Mouse (Mus musculus) urinary bladder, postnatal 14 days (tissue): ENCODE measurements around the gene Rnf121.

Experiments
- DNase-seq: peaks from one replicate; pipeline ENCODE4 v3.0.0; 2021; ENCODE audit warnings: low spot score

Gene Rnf121

DNA sequence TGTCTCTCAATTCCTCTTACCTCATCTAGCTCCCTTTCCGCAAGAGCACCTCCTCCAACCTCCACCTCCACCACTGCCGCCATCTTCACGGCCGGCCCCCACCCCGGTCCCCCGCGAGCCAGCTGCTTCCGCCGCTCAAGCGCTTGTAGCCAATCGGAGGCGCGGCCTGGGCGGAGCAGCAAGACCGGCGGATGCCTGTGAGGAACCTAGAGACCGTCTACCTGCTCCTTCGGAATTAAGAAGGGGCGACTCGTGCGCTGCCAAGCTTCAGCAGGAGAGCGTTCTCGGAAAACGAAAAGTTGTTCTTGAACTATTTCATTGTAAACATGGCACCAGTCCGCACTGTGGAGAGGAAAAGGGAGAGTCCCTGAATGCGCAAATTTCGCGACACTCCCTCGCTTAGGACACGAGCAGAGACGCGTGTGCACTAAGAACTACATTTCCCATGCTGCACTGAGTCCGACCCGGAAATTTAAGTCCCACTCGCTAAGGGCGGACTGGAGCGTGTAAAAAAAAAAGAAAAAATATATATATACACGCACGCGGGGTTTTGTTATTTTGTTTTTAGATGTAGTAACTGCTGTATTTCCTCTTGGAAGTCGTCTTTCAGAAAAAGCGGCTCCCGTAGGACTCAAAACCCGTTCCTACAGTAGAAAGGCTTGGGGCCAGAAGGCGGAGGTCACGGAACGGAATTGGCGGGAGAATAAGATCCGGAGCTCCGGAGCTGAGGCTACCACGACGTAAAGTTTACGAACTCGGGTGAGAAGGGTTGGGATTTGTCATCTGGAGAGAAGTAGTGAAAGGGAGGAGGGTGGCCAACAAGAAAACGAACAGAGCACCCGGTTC lies at the start of gene Rnf121, which contains the start of the genes Xndc1 and Xntrpc:
Gene Rnf121, minus strand, starts transcription at position 424 of the 846 bp plus-strand sequence.
Gene Xndc1, plus strand, starts transcription at position 466 of the 846 bp plus-strand sequence.
Gene Xntrpc, plus strand, starts transcription at position 668 of the 846 bp plus-strand sequence.
- peak; percentile 93 for DNase-seq

DNA sequence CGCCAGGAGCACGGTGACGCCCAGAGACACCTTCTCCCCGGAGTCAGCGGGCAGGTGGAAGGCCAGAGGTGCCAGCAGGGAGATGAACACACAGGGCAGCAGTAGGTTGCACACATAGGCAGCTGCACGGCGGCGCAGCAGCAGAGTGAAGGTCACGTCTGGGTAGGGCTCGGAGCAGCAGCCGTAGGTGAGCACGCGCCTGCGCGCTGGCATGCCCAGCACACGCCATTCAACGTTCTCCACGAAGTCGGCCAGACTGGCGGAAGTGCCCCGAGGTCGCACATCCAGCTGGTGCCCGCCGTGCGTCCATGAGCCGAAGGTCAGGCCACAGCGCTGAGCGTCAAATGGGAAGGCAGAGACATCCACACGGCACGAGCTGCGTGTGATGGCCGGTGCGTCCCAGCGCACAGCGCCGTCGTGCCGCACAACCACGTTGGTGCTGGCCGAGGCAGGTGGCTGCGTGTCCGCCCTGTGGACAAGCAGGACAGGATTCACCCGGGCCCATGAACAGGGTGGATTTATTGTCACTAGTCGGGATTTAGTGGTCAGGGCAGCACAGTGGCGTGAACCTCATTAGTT lies 48.0 kb upstream of the Rnf121 start:
- DNase-seq = no peak

DNA sequence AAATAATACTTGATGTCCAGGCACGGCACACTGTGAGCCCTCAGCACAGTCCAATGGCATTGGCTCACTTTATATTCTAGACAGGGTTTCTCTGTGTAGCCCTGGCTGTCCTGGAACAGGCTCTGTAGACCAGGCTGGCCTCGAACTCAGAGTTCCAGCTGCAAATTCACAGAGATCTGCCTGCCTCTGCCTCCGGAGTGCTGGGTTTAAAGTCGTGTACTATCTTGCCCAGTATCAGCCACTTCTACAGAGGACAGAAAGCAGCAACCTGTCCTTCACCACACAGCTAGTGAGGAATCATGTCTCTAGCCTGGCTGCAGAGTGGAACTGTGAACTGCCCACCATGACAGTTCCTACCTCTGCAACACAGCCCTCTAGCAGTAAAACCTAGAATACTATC lies 44.5 kb upstream of the Rnf121 start:
- no peak for DNase-seq

DNA sequence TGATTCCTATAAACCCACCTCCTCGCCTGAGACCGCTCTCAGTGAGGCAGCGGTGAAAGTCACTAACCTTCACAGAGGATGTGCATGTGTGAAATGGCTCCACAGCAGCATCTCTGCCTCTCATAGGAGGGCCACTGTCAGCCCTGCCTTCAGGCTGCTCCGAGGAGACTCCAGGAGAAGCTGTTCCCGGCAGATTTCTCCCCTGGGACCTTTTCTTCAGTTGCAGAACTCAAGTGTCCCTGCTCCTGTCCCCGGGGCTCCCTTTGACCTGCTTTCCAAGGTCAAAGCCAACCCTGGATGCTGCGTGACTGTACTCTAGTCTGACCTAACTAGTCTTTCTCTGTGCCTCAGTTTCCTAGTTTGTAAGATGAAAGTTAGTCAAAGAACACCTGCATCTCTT lies 43.9 kb upstream of the Rnf121 start, which contains the start of gene Art5:
Gene Art5, minus strand, starts transcription at position 319 of the 400 bp plus-strand sequence.
- DNase-seq = no peak

DNA sequence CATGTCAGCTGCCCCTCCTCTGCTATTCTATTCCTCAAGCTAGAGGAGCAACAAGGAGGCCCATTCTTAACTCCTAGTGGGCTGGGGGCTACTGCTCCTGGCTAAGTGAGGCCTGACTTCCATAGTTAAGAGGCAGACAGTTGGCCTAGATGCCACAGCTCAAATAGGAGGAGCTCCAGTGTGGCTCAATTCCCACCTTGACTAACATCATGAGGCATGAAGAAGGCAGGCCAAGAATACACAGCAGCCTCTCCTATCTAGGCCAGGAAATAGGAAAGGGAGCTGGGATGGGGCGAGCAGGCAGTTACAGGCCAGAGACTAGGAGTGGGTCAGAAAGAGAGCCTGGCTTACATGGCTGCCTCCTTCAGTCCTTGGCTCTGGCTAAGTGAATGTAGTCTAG lies 42.9 kb upstream of the Rnf121 start:
- DNase-seq = no peak

DNA sequence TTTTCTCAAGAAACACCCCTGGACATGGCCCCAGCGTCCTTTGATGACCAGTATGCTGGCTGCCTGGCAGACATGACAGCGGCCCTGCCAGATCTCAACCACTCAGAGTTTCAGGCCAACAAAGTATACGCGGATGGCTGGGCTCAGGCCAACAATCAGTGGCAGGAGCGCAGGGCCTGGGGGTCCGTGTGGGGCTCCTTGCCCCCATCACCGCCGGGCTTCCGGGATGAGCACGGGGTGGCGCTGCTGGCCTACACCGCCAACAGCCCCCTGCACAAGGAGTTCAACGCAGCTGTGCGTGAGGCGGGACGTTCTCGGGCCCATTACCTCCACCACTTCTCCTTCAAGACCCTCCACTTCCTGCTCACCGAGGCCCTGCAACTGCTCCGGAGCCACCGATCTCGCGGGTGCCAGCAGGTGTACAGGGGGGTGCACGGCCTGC lies 41.5 kb upstream of the Rnf121 start:
- no peak for DNase-seq

DNA sequence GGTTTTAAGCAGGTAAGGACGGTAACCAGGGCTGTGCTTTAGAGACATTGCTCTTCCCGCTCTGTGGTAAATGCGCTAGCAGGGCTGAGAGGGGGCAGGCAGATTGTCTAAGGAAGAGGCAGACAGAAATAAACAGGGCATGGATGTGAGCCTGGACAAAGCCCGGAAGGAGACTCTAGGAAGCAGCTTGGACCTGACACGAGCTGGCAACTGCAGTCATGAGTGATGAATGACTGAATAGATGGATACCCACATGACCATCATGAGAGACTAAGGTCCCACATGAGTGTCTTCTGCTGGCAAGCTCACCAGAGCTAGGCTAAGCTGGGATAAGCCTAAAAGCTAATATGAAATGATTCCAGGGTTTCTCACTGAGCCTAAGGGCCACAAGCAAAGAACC lies 38.9 kb upstream of the Rnf121 start:
- DNase-seq = no peak

DNA sequence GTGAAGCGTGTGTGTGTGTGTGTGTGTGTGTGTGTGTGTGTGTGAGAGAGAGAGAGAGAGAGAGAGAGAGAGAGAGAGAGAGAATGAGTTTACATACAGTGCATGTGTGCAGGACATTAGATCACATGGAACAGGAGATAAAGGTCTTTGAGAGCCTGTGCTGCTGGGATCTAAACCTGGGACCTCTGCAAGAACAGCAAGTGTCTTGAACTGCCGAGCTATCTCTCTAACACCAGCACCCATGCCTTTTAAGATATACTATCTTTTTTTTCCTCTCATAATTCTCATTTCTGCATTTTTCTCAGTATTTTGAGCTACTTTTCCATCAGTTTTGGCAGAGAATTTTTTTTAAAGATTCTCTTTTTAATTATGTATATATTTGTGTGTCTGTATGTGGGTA lies 38.3 kb upstream of the Rnf121 start:
- DNase-seq = no peak

DNA sequence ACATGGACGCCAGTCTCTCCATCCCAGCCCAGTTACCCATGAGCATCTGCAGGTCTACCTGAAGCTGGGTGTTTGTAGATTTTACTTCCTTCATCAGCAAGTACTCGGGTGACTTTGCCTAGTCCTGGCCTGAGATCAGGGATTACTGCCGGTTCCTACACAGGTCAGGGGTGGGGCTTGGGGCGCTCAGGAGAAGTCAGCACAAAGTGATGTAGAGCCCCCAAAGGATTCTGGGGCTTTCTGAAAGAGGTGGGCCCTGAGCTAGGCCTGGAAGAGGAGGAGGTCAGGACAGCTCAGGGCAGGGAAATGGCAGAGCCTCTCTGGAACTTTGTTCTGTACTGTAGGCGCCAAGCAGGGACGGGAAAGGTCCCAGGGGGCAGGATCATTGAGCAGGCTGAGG lies 37.4 kb upstream of the Rnf121 start:
- DNase-seq = no peak

DNA sequence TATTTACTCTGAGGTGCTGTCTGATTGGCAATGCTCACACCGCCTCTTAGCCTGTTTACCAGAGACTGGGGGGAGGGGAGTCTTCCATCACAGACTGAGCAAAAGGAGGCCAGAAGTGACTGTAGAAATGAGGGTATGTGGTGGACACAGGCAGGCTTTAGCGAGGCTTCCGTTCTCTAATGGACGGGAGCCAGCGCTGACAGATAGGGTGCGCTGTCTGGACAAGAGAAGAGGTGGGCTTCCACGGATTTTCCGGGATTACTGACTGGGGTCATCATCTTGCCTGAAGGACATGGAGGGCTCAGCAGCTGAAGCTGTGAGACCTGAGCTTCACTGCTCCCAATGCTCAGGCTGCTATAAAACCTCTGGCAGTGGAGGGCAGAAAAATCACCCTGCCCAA lies 37.0 kb upstream of the Rnf121 start:
- no peak for DNase-seq

DNA sequence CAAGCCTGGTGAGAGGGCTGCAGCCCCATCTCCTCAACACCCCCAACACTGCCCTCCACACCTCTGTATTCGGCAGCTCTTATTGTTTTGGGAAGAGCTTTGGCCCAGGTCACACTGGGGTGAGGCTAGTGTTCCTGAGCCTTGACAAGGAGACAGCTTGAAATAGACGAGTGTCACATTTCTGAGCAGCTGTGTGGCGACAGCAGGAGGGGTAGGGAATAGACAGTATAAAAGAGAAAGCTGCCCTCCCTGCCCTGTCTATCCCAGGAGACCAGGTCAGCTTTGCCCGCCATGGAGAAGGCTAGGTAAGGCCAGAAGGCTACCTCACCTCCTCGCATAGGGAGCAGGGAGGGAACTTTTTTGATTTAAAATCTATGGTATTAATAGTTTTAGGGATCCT lies 36.2 kb upstream of the Rnf121 start, which contains the start of gene Art1:
Gene Art1, plus strand, starts transcription at position 257 of the 400 bp plus-strand sequence.
- DNase-seq = no peak

DNA sequence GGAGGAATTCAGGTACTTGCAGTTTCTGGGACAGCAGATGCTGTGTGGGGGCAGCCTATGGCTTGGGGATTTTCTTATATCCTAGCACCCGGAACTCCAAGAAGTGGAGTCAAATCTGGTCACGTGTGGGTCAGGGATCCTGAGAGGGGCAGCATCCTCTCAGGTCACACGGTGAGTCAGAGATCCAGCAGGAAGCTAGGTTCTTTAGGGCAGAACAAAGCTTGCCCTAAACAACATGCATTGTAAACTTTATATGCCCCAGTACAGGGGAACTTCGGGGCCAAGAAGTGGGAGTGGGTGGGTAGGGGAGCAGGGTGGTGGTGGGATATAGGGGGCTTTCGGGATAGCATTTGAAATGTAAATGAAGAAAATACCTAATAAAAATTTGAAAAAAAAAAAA lies 35.6 kb upstream of the Rnf121 start:
- no peak for DNase-seq

DNA sequence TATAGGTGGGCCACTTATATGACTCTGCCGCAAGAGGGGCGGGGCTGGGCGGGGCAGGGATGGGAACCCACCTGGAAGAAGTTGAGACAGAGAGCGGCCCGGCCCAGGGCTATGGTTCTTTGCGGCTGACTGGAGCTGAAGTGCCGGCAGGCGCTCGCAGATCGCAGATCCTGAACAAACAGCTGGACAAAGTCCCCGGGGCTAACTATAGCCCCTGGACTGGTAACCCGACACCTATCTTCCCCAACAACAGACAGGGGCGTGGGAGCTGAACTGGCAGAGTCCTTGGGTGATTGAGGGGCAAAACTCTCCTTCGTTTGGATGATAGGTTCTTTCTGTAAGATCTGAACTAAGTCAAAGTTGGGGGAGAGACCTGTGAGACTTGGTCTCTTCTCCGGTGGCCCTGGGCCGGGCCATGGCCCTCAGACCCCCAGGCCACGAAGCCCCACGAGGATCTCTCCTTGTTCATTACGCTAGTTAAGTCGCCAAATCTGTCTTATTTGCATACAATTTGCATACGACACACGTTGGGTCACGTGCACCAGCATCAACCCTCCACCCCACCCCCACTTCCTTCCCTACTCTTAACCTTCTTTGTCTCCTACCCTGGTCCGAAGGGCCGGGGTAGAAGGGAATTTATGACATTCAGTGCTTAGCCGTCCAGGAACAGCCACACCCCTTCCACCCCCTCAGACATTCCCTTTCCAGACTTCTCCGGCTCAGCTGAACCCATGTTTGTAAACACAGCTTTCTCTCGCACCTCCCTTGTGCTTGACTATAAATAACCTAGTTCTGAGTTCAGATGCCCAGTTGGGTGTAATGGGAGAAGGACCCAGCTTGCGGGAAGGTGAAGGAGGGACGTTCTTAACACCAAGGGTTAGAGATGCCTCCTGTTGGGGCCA lies 34.7 kb upstream of the Rnf121 start:
- DNase-seq = no peak

DNA sequence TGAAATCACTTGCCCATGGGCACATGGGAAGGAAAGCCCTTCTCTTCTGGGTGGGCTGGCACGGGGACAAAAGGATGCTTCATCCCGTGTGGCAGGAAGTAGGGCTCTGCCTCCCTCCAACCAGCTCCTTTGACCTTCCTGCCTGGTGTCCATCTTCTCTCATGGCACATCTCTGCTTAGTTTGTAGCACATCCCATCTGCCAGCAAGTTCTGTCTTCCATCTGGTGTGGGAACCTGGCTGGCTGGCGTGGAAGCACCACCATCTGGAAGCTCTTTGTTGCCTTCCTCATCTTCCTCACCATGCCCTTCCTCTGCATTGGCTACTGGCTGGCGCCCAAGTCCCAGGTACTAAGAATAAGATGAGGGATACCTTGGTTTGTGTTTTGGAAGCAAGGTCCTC lies 22.1 kb upstream of the Rnf121 start:
- DNase-seq = no peak

DNA sequence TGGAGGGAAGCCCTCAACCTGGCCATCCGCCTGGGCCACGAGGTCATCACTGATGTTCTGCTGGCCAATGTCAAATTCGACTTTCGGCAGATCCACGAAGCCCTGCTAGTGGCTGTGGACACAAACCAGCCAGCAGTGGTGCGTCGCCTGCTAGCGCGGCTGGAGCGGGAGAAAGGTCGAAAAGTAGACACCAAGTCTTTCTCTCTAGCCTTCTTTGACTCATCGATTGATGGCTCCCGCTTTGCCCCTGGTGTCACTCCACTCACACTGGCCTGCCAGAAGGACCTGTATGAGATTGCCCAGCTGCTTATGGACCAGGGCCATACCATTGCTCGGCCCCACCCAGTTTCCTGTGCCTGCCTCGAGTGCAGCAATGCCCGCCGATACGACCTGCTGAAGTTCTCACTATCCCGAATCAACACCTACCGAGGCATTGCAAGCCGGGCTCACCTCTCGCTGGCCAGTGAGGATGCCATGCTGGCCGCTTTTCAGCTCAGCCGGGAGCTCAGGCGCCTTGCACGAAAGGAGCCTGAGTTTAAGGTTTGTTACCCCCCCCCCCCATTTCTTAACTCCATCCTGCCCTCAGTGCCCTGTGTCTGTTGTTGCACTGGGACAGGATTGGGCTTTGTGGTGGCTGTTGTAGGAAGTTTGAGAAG lies 18.9 kb upstream of the Rnf121 start:
- no peak for DNase-seq

DNA sequence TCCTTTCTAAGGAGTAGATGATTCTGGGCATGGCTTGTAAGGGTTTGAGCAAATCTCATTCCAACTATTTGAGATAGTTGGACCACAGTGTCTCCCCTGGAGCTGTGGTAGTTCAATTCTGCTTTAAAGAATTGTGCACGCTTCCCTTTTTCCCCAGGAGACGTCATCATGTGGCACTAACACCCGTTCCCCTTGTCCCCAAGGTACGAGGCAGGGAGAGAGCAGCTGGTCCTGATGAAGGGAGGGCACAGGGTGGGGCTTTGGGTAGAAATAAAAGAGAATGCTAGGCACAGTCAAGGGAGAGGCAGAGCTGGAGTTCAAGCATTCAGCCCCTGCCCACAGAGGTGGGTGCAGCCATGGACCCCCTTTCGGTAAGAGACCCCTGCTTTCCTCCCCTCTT lies 17.5 kb upstream of the Rnf121 start, which contains the start of gene Trpc2:
Gene Trpc2, plus strand, starts transcription at position 301 of the 400 bp plus-strand sequence.
- no peak for DNase-seq

DNA sequence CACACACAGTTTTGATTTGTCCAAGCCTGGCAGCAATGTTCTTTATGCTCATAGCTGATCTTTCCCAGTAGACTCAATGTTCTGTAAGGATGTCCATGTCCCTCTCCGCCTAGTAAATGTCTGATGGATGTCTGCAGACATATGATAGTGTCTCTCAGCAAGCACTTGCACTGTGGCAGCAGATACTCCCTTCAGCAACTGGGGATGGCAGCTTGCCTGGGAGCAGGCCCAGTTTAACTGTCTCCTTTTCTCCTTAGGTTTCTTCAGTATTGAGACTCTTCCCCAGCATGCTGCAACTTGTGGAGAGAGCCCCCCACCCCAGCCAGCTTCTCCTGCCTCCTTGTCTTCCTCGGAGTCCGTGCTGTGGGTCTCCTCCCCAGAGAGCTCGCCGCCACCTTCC lies 16.5 kb upstream of the Rnf121 start:
- DNase-seq = no peak

DNA sequence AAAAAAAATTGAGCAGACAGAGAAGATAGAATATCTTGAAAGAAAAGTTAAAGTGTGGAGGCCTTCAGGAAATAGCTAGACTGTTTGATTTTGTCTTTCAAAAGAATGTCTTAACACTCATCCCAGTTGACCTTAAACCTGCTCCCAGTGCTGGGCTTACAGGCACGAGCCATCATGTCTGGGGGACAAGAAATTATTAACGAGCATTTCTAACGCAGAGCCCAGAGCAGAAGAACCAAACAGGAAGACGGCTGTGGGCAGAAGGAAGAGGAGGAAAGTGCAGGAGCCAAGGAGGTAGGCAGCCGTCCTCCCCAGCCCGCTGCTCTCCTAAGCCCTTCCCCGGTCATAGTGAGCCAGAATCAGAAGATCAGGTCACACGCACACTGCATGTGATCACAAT lies 15.0 kb upstream of the Rnf121 start:
- no peak for DNase-seq

DNA sequence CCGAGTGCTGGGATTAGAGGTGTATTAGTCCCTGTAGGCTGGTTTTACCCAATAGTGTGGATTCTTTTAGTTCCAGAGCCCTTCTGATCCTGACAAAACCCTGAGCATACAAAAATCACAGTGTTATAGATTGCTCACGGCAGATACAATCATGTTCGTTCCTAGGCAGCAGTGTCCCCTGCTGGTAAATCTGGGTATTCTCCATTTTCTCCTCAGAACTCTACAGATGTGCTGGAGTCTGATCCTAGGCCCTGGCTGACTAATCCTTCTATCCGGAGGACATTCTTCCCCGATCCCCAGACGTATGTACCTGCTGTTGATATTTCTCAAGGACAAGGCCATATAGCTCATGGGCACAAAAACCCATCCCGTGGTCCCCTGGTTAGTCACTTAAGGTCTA lies 13.2 kb upstream of the Rnf121 start:
- peak; percentile 41 for DNase-seq

DNA sequence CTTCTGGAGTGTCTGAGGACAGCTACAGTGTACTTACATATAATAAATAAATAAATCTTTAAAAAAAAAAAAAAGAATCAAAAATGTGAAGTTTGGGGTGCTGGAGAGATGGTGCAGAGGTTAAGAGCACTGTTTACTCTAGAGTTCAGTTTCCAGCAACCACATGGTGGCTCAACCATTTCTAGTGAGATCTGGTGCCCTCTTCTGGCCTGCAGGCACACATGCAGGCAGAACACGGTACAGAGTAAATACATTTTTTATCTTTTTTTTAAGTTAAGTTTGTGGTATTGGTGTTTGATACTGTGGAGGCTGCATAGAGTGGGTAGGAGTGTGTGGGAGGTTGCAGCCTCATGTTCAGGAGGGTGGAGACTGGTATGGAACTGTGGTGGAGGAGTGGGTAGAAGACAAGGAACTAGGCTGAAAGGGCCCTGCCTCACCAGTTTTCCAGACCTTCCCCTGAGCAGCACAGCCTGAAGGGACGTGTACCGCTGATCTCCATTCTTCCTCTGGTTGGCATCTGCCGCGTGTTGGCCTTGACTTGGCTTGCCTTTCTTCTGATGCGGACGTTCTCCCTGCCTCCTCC lies 11.5 kb upstream of the Rnf121 start:
- DNase-seq = no peak

DNA sequence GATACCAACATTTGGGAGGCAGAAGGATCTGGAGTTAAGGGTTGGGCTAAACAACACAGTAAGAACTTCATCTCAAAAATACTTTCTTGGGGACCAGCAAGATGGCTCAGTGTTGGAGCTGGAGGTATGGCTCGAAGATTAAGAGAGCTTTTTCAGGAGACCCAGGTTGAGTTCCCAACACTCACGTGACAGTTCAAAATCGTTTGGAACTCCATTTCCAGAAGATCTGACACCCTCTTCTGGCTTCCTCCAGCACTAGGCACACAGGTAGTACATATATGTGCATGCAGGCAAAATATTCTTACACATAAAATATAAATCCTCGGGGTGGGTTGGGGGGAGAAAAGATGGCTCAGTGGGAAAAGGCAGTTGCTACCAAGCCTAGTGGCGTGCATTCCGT lies 1.1 kb upstream of the Rnf121 start:
- DNase-seq = no peak
